Mouse (Mus musculus): Measurements from ENCODE around the gene Tle2.

Gene Tle2

DNA sequence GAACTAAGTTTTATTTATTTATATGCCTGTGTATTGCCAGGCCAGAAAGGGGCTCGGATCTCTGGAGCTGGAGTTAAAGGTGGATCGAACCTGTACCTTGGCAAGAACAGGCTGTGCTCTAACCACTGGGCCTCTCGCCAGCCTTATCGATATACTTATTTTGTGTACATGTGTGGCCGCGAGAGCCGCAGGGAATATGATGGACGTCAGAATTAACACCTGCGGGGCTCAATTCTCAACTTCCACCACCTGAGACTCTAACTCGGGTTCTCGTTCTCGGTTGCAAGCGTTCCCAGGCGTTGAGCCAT is 31.3 kb downstream of the Tle2 start:
- no peak for DNase-seq (ENCODE audit: low read depth)

DNA sequence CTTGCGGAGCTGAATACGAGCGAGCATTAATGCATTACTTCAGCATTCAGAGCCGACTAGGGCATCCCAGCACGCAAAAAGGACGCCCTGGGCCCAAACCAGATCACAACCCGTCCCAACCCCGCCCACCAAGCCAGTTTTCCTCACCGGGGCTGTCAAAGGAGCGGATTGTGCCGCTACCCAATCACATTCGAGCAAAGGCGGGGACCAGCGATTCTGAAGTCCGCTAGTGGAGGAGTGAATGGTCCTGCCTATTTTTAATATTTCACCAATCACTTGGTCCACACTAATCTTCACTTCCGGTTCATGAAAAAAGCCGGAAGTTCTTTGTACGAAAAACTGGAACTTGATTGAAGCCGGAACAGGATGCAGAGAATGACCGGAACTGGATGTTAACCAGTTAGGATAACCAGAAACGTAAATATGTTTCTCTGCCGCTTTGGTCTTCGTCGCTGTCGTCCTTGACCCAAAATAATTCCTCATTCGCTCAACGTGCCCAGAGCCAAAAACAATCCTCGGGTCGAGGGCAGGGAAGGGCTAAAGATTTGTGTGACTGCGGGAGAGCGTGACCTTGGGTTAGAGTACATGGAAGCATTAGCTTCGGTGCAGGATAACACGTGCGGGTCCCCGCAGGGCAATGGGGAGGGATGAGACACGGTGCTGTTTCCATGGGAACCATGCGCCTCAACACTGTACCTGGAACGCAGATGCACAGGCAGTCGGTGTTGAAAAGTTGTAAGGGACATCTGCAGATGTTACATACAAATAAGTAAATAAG is 31.8 kb downstream of the Tle2 start, which contains the start of gene BC025920:
BC025920 (plus strand) TSS at position 297 of the 778 bp plus-strand sequence.
- DNase-seq (ENCODE audit: low read depth): peak; percentile 100

DNA sequence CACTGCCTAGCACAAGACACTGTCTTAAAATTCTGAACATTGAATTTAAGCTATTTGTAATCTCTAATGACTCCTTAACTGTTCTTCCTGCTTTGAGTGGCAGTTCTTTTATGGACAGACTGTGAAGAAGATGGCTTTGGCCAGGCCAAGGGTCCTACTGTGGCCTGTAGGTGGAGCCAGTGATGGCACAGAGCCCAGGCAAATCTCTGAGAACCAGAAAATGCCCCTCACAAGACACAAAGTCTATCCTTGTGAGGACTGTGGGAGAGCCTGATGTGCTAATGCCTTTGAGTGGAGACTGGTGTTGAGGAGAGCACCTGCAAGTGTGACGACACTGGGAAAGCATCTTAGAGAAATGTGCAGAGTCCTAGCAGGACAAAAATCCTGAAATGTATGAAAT is 33.9 kb downstream of the Tle2 start:
- peak; percentile 55 for DNase-seq (ENCODE audit: low read depth)

DNA sequence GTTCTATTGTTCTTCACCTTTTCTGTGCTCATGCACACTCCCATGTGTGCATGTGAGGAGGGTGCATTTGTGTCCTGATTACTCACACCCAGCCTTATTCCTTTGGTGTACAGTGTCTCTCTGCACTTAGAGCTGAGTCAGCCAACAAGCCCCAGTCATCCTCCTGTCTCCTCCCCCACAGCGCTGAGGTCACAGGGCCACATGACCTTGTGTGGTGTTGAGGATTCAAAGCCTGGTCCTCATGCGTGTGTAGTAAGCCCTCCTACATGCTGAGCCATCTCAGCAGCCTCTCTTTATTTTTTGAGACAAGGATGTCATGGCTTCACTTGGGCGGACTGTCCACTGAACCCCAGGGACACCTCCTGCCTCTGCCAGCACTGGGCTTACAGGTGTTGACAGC is 38.4 kb downstream of the Tle2 start:
- peak; percentile 67 for DNase-seq (ENCODE audit: low read depth)

DNA sequence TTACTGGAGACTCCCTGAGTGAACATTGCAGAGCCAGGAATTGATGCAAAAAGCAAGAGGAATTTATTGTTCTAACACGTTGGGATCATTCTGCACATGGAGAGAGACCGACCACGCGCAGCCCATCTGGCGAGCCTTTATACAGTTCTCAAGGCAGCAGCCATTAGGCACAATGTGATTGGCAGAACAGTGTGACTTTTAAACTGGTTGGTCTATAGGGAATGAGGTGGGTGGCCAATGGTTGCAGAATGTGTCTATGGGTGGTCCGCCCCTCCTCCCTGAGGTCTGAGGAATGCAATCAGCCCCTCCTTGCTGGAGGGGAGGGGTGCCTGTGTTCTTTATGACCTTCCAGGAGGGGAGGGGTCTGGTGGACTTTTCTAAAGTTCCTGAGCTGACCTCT is 41.1 kb downstream of the Tle2 start:
- DNase-seq (ENCODE audit: low read depth): no peak

DNA sequence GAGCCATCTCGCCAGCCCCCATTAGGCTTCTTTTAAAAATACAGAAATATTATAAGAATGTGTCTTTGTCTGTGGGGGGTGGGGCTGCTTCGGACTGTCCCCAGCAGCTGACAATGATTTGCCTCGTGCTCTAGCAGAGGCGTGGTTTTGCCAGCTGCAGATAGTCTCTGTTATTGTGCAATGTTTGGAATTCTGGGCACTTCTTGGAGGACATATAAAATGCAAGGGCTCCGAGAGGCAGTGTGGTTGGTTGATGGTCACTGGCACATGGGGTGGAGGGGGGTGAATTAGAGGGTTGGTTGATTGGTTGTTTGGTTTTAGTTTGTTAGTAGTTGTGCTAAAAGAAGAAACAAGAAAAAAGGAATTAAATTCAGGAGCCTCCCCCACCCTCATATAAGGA is 45.6 kb downstream of the Tle2 start:
- no peak for DNase-seq (ENCODE audit: low read depth)

DNA sequence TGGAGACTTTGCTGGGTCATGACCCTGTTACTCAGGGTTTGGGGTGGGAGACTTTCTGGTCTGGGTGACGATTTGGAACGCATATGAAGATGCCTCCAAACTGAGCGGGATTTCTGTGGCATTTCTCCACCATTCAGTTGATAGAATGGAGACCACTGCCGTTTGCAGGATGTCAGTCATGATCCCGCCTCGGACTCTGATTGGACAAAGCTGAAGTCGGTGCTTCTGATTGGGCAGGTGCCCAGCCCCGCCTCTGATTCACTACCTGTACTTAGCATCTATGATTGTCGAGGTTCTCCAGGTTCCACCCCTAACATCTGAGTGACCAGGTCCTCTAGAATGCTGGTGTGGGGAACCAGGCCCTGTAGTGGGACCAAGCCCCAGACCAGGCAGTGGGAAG is 46.4 kb downstream of the Tle2 start:
- DNase-seq (ENCODE audit: low read depth): no peak

DNA sequence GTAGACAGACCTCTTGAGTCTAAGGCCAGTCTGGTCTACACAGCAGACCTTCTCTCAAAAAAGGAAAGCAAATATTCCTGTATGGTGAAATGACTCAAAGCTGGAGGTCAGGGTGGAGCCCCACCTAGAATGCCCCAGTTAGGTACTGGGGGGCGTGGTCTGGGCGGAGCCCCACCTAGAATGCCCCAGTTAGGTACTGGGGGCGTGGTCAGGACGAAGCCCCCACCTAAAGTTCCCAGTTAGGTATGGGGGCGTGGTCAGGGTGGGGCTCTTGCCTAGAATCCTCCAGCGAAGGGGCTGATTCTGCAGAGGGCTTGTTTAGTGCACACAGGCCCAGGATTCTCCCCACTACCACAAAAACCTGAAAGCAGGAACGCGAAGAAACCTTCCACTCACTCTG is 49.1 kb downstream of the Tle2 start:
- DNase-seq (ENCODE audit: low read depth): no peak

DNA sequence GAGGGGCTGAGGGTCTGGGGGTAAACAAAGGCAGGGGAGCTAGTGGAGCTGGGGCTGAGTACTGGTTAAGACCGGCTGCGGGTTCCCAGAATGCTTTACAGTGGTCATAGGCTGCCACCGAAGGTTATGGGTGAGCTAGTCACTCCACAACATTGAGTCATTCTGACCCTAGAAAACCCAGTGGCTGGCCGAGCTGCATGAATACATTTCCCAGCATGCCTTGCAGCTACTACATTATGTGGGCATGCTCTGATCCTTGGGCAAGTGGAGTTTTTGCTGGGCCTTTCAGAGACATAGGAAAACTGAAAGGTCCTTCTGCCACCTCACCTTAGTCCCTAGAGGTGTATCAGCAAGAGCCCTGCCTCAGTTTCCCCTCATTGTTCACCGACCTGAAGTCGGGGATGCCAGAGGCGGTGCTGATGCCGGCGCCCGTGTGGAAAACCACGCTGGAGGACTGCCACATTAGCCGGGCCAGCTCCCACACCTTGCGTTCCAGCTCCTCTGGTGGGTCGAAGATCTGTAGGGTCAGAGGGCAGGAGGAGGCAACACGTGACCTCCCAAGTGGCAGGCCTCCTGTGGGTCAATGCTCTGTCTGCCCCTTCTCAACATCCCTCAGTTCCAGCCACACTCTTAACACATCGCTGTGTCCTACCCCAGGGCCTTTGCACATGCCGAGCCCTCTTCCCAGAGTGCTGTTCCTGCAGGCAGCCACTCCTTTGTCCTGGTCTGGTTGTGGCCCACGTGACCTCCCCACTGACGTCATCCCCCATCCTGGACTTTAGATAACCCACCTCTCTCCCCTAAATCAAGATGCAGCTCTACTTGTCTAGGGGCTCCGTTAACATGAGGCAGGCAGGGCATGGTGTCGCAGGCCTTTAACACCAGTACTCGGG is 52.0 kb downstream of the Tle2 start:
- DNase-seq (ENCODE audit: low read depth): peak; percentile 77

DNA sequence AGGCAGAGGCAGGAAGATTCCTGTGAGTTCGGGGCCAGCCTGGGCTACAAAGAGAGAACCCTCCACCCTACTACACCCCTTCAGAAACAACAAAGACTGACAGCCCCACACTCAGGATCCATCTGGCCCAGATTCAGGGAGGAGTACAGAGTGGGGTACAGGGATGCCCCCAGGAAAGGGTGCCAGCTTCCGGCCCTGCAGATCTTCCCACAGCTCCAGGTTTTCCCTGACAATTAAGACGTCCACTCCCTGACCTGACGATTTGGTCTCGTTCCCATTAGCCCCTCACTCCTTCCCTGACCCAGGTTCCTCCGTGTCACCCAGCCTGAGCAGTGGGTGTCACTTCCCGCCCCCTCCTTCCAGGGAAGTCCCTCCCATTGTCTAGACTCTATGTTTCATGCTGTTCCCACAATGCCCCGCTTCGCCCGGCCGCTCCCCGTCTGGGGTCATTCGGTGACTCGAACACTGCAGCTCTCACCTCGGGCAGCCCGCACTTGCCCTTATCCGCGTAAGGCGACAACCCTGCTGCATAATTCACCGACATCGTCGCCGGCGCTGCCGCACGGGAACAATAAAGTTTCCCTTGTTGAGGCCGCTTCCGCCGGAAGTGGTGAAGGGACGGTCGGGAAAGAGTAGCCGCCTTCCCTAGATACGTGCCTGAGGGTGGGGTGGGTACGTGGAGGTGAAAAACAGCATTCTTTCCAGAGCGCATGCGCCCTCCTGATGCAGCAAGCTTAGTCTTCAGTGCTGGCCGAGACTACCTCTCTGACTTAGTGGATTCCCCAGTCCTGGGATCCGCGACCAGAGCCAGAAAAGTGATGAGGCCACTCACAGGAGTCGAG is 52.9 kb downstream of the Tle2 start, which contains the start of gene Sirt6:
Sirt6 (minus strand) TSS at position 804 of the 842 bp plus-strand sequence.
- DNase-seq (ENCODE audit: low read depth): peak; percentile 98

DNA sequence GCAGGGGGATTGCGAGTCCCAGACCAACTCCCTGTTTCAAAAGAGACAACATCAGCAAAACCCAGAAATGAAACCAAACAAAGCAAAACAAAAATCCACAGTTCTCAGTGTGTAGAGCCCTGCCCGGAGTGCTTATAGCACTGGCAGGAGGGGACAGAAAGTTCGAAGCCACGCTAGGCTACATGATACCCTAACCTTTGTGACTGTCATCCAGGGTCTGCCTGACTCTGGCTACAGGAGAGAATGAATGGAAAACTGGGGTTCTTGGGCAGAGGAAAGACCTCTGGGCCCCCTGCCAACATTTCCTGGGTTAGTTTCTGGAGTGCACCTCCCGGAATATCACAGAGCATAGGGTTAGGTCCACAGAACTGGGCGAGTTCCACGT is 53.5 kb downstream of the Tle2 start:
- no peak for DNase-seq (ENCODE audit: low read depth)

DNA sequence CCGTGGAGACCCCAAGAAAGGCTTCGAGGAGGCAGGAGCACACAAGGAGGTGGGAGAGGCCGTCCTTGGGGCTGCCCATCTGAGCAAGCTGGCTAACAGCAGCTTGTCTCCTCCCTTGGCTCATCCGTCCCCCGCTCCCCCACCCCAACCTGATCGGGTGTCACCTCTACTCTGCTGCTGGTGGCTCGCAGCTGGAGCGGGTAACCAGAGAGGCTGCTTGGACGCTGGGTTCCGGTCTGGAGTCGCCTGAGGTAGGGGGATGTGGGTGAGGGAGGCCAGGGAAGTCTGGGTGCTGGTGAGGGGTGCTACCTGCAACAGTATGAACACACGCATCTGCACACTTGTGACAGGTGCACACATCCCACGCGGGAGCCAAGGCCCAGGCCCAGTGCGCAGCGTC is 54.0 kb downstream of the Tle2 start, which contains the start of gene Ankrd24:
Ankrd24 (plus strand) TSS at position 151 of the 400 bp plus-strand sequence.
- no peak for DNase-seq (ENCODE audit: low read depth)

DNA sequence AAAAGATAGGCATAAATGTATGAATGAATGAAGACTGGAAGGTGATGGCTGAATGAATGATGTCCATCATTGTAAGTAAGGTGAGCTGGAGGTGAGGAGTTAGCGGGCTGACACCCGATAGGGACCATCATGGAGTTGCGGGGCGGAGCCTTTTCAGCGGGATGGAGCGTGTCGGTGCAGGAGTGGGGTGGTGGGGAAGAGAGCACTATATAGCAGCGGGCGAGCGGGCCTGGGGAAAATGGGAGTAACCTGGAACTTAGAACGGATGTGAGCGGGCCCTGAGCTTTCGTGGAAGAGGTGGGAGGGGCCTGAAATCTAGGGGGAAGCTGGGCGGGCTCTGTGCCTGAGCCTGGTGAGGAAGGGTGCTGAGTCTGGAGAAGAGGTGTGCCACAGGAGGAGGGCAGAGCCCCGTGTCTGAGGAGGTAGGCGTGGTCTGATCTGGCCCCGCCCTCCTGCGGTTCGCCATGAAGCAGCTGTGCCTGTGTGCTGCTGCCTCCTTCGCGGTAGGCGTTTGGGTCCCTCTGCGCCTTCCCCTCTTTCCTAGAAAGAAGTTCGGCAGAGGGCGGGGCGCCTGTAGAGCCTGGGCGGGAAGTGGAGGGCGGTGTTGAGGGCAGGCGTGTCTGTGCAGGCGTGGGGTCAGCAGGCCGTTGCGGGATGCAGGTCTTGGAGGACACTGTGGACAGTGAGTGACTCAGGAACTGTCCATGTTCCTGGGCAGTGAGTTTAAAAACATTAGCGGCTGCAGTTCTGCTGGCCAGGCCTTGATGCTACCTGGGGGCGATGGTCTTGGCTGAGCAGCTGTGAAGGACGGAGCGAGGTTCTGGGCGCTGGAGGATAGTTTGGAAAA is 59.1 kb downstream of the Tle2 start:
- DNase-seq (ENCODE audit: low read depth): peak; percentile 93

DNA sequence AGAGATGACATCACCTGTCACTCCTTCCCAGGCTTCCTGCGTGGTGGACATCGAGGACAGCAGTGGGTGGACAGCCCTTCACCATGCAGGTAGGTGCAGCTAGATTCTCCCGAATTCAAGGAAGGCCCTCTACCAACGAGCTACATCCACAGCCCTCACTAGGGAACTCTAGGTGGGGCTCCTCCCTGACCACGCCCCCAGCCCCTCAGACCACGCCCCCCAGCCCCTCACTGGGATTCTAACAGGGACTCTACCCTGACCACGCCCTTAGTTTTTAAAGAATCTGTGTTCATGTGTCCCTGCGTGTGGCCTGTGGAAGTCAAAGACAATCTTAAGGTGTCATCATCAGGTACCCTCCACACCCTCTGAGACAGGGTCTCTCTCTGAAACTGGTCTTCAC is 62.0 kb downstream of the Tle2 start:
- no peak for DNase-seq (ENCODE audit: low read depth)

DNA sequence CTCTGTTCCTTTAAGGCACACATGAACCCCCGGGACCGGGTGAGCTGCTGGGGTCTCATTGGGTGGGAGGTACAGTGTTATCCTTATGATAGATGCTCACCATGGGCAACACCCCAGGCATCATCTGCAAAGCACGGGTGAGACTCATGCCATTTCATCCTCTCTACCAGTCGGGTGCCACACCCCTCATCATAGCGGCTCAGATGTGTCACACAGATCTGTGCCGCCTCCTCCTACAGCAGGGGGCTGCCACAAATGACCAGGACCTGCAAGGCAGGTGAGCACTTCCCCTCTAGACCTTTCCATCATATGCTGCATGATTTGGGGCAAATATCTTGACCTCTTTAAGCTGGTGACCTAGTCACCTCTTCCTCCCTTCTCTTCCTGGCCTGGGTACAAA is 63.7 kb downstream of the Tle2 start:
- DNase-seq (ENCODE audit: low read depth): no peak

All from 416B (cell line).